Mouse (Mus musculus): ENCODE measurements around the gene 4933411K16Rik. TPM values are rescaled to one million over a fixed set of nuclear protein-coding genes. Genes with fewer than 3 reads are reported as not detected.
"Not testable (repeated sequence)": the region's sequence is repeated elsewhere in the genome, so short reads cannot be mapped to it uniquely, and the experiment has no call there.

The 4933411K16Rik gene
- polyA plus RNA-seq, 1 experiment = 0.51 TPM

GRCm38 (mm10) chr19:42071886-42072608 is 20.0 kb downstream of the 4933411K16Rik start:
- Histone ChIP-seq H3K27ac (ENCODE audit: insufficient read depth, low read length) (no peak overlapping the region), H3K4me3 (ENCODE audit: insufficient read depth, low read length) (no peak overlapping the region), H3K4me1 (ENCODE audit: control insufficient read depth, insufficient read depth, low read length) (peaks cover 4% of the 10 kb centered on the region; the same call in 1 of the 2 replicates)
- TF ChIP-seq POLR2A (IDR thresholded peaks at IDR 0.05; ENCODE audit: low read depth, low read length) (no peak), CTCF (IDR thresholded peaks at IDR 0.05; ENCODE audit: borderline replicate concordance, insufficient read depth, low read length) (no peak)

GRCm38 (mm10) chr19:42072802-42073201 is 20.8 kb downstream of the 4933411K16Rik start:
- Histone ChIP-seq H3K4me1 (ENCODE audit: control insufficient read depth, insufficient read depth, low read length) (peaks cover 4% of the 10 kb centered on the region; the same call in 1 of the 2 replicates), H3K4me3 (ENCODE audit: insufficient read depth, low read length) (no peak overlapping the region), H3K27ac (ENCODE audit: insufficient read depth, low read length) (no peak overlapping the region)
- TF ChIP-seq CTCF (IDR thresholded peaks at IDR 0.05; ENCODE audit: borderline replicate concordance, insufficient read depth, low read length) (no peak), POLR2A (IDR thresholded peaks at IDR 0.05; ENCODE audit: low read depth, low read length) (no peak)

DNA sequence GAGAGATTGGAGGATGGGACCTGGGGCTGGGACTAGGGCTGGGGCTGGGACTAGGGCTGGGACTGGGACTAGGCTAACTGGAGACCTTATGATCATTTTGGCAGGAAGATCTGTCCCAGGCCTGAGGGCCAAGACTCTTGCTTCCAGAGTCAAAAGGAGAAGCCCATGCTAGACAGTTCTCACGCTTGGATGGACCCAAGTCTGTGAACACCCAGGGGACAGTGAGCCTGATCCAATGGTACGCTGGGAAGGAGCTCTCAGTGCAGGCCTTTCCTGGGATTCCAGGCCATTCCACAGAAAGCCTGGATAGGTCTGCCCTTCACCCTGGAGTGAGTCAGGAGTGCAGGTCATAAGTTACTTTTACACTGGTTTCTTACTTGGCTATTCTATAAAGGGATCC is 23.0 kb downstream of the 4933411K16Rik start:
- peaks cover 15% of the 10 kb centered on the region; the same call in 1 of the 2 replicates for H3K4me1 ChIP-seq (ENCODE audit: control insufficient read depth, insufficient read depth, low read length)
- TF ChIP-seq CTCF (IDR thresholded peaks at IDR 0.05; ENCODE audit: borderline replicate concordance, insufficient read depth, low read length) = no peak
- TF ChIP-seq POLR2A (IDR thresholded peaks at IDR 0.05; ENCODE audit: low read depth, low read length) = no peak
- no peak overlapping the region for H3K27ac ChIP-seq (ENCODE audit: insufficient read depth, low read length)
- no peak overlapping the region for H3K4me3 ChIP-seq (ENCODE audit: insufficient read depth, low read length)

- Histone ChIP-seq H3K4me3 (ENCODE audit: insufficient read depth, low read length) (no peak overlapping the region), H3K4me1 (ENCODE audit: control insufficient read depth, insufficient read depth, low read length) (peaks cover 18% of the 10 kb centered on the region; the same call in 1 of the 2 replicates), H3K27ac (ENCODE audit: insufficient read depth, low read length) (no peak overlapping the region)
- TF ChIP-seq CTCF (IDR thresholded peaks at IDR 0.05; ENCODE audit: borderline replicate concordance, insufficient read depth, low read length) (no peak), POLR2A (IDR thresholded peaks at IDR 0.05; ENCODE audit: low read depth, low read length) (no peak)
These were observed 23.9 kb downstream of the 4933411K16Rik start for GRCm38 (mm10) chr19:42075992-42076391.

DNA sequence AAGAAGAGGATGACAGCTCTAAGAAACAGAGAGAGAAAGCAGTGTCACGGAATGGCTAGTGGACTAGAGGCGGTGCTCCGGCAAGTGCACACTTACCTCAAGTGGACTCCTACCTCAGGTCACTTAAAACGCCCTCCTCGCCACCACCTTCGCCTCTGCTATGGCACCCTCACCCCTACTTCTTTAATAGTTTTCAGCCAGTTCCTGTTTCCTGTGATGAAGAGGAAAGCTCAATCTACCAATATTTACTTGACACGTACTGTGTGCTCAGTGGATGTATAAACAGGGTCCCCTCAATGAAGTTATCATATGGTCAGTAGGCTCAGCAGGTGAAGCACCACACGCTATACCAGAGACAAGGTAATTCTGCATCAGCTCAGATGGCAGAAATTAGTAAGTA is 26.5 kb downstream of the 4933411K16Rik start:
- H3K4me1 ChIP-seq (ENCODE audit: control insufficient read depth, insufficient read depth, low read length) = peaks cover 14% of the 10 kb centered on the region; the same call in 1 of the 2 replicates
- H3K4me3 ChIP-seq (ENCODE audit: insufficient read depth, low read length) = no peak overlapping the region
- no peak overlapping the region for H3K27ac ChIP-seq (ENCODE audit: insufficient read depth, low read length)
- TF ChIP-seq POLR2A (IDR thresholded peaks at IDR 0.05; ENCODE audit: low read depth, low read length) (no peak), CTCF (IDR thresholded peaks at IDR 0.05; ENCODE audit: borderline replicate concordance, insufficient read depth, low read length) (no peak)

DNA sequence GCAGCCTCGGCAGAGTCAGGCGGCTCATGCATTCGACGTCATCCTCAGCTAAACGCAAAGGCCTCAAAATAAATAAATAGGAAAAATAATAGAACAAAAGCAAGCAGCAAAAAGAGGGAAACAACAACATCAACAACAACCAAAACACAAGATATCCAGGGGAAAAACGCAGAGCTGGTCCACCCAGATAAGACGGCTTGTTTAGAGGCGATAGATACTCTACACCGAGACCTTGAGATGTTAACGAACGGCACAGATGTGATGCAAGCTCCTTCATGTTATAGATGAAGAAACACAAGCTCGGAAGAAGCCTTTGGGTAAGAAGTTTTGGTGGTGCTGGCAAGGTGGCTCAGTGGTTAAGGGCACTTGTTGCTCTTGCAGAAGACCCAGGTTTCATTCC is 27.0 kb downstream of the 4933411K16Rik start:
- no peak for TF ChIP-seq CTCF (IDR thresholded peaks at IDR 0.05; ENCODE audit: borderline replicate concordance, insufficient read depth, low read length)
- no peak for TF ChIP-seq POLR2A (IDR thresholded peaks at IDR 0.05; ENCODE audit: low read depth, low read length)

DNA sequence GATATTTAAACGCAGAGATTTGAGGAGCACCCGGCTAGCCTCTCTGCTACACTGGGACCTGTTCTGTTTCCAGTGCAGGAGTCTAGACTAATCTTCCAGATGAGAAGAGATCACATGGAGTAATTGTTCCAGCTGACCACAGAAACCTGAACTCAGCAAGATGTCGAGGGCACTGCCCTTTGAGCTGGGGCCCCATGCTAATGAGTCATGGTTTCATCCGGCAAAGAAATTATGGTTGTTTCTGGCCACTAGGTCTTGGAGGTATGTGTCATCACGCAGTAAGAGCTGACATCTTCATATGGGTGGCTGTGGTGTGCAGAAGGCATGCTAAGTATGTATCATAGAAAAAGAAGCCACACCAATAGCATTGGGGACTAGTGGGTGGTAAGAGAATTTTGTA is 27.9 kb downstream of the 4933411K16Rik start:
- H3K4me3 ChIP-seq (ENCODE audit: insufficient read depth, low read length) = no peak overlapping the region
- H3K27ac ChIP-seq (ENCODE audit: insufficient read depth, low read length) = no peak overlapping the region
- TF ChIP-seq POLR2A (IDR thresholded peaks at IDR 0.05; ENCODE audit: low read depth, low read length) = no peak
- no peak for TF ChIP-seq CTCF (IDR thresholded peaks at IDR 0.05; ENCODE audit: borderline replicate concordance, insufficient read depth, low read length)
- H3K4me1 ChIP-seq (ENCODE audit: control insufficient read depth, insufficient read depth, low read length) = peaks cover 14% of the 10 kb centered on the region; the same call in 1 of the 2 replicates

More for the DNA sequence above, 27.0 kb downstream of the 4933411K16Rik start:
- H3K4me1 ChIP-seq (ENCODE audit: control insufficient read depth, insufficient read depth, low read length) = peaks cover 14% of the 10 kb centered on the region; the same call in 1 of the 2 replicates
- no peak overlapping the region for H3K4me3 ChIP-seq (ENCODE audit: insufficient read depth, low read length)
- no peak overlapping the region for H3K27ac ChIP-seq (ENCODE audit: insufficient read depth, low read length)

DNA sequence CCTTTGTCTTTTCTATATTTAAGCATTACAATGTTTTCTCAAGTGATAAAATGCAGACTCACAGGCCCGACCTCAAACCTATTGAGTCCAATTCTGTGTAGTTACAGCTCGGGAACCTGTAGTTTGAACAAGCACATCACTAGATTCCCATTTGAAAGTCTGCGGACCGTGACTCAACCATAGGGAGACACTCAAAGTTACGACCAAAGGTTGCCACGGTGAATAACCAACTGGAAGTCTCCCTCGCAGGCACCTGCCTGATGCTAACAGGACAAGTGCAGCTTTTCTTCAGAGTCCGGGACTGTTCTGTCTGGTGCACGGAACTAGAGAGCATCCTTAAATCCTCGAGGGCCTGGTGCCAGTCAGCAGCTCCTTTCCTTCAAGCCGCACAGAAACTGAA is 28.4 kb downstream of the 4933411K16Rik start:
- Histone ChIP-seq H3K27ac (ENCODE audit: insufficient read depth, low read length) (no peak overlapping the region), H3K4me3 (ENCODE audit: insufficient read depth, low read length) (no peak overlapping the region), H3K4me1 (ENCODE audit: control insufficient read depth, insufficient read depth, low read length) (peaks cover 14% of the 10 kb centered on the region; the same call in 1 of the 2 replicates)
- TF ChIP-seq POLR2A (IDR thresholded peaks at IDR 0.05; ENCODE audit: low read depth, low read length) (no peak), CTCF (IDR thresholded peaks at IDR 0.05; ENCODE audit: borderline replicate concordance, insufficient read depth, low read length) (no peak)

DNA sequence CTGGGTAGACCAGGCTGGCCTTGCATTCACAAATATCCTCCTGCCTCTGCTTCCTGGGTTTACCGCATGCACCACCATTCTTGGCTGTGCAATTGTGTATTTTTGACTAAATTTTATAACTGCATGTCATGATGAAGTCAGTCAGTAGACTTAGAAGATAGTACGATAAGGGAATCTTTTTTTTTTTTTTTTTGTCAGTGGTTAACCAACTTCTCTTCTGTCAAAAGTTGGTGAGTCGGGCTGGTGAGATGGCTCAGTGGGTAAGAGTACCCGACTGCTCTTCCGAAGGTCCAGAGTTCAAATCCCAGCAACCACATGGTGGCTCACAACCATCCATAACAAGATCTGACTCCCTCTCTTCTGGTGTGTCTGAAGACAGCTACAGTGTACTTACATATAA is 29.6 kb downstream of the 4933411K16Rik start:
- H3K4me1 ChIP-seq (ENCODE audit: control insufficient read depth, insufficient read depth, low read length) = peaks cover 14% of the 10 kb centered on the region; the same call in 1 of the 2 replicates
- not testable (repeated sequence) for H3K27ac ChIP-seq (ENCODE audit: insufficient read depth, low read length); H3K4me3 ChIP-seq (ENCODE audit: insufficient read depth, low read length)

GRCm38 (mm10) chr19:42085690-42086089 is 33.6 kb downstream of the 4933411K16Rik start:
- Histone ChIP-seq H3K27ac (ENCODE audit: insufficient read depth, low read length) (no peak overlapping the region), H3K4me3 (ENCODE audit: insufficient read depth, low read length) (peak overlapping the region; percentile 77), H3K4me1 (ENCODE audit: control insufficient read depth, insufficient read depth, low read length) (peaks cover 4% of the 10 kb centered on the region; the same call in 1 of the 2 replicates)
- TF ChIP-seq POLR2A (IDR thresholded peaks at IDR 0.05; ENCODE audit: low read depth, low read length) = no peak
- no peak for TF ChIP-seq CTCF (IDR thresholded peaks at IDR 0.05; ENCODE audit: borderline replicate concordance, insufficient read depth, low read length)

All from embryonic fibroblast, embryonic 13.5 days (primary cell).